Mouse (Mus musculus): Measurements from ENCODE around the gene Cyb5r2.

Gene Cyb5r2

GRCm38 (mm10) chr7:107727538-107727937 lies 30.3 kb downstream of the Cyb5r2 start:
- in situ Hi-C loops (cut with MboI, MseI), result no loop called here

- in situ Hi-C loops (cut with MboI, MseI), result loop anchor here in 1 of 2 experiments (5.0 kb wide), 1 partner anchor 60 kb away; no protein-coding TSS in a partner anchor
Measured at GRCm38 (mm10) chr7:107722536-107722935, 35.3 kb downstream of the Cyb5r2 start.

- in situ Hi-C loops (cut with MboI, MseI), result loop anchor here in 1 of 2 experiments (5.0 kb wide), 1 partner anchor 58 kb away; no protein-coding TSS in a partner anchor
Measured at GRCm38 (mm10) chr7:107720771-107721170, 37.1 kb downstream of the Cyb5r2 start.

- in situ Hi-C loops (cut with MboI, MseI), result no loop called here
Measured at GRCm38 (mm10) chr7:107714067-107714466, 43.8 kb downstream of the Cyb5r2 start.

GRCm38 (mm10) chr7:107712743-107713142 lies 45.1 kb downstream of the Cyb5r2 start:
- in situ Hi-C loops (cut with MboI, MseI), result no loop called here

- in situ Hi-C loops (cut with MboI, MseI), result loop anchor here in 1 of 2 experiments (5.0 kb wide), 1 partner anchor 46 kb away; no protein-coding TSS in a partner anchor
Measured at GRCm38 (mm10) chr7:107708491-107709112, 49.2 kb downstream of the Cyb5r2 start.

- in situ Hi-C loops (cut with MboI, MseI), result loop anchor here in 1 of 2 experiments (5.0 kb wide), 1 partner anchor 45 kb away; no protein-coding TSS in a partner anchor
Measured at GRCm38 (mm10) chr7:107707650-107708049, 50.2 kb downstream of the Cyb5r2 start.

GRCm38 (mm10) chr7:107705941-107706340 lies 51.9 kb downstream of the Cyb5r2 start:
- in situ Hi-C loops (cut with MboI, MseI), result loop anchor here in 1 of 2 experiments (5.0 kb wide), 1 partner anchor 44 kb away; no protein-coding TSS in a partner anchor

- in situ Hi-C loops (cut with MboI, MseI), result no loop called here
Measured at GRCm38 (mm10) chr7:107702461-107703380, 55.1 kb downstream of the Cyb5r2 start.

- in situ Hi-C loops (cut with MboI, MseI), result no loop called here
Measured at GRCm38 (mm10) chr7:107700646-107701045, 57.2 kb downstream of the Cyb5r2 start.

GRCm38 (mm10) chr7:107699926-107700325 lies 57.9 kb downstream of the Cyb5r2 start:
- in situ Hi-C loops (cut with MboI, MseI), result loop anchor here in 1 of 2 experiments (25.0 kb wide), 1 partner anchor 1063 kb away; no protein-coding TSS in a partner anchor

All from T-helper 17 cell (primary cell).